Comparison of ENCODE assay signal across 31 mouse cellular contexts in genomic region chr9:23969736-23970135, GRCm38 (mm10).
"Had no signal": no experiment of that assay in that cellular context is flagged by ENCODE, and none has a peak within 500 bp of the region (broad histone marks: within the 10 kb centered on the region; RNA-seq: fewer than 3 reads in every experiment).

No protein-coding gene starts in this region.

- H3K4me1 ChIP-seq: limb, embryonic 10.5 days; limb, embryonic 12.5 days; limb, embryonic 13.5 days; limb, embryonic 15.5 days; liver, embryonic 12.5 days; liver, embryonic 13.5 days; liver, embryonic 15.5 days; lung, embryonic 15.5 days; megakaryocyte, embryonic 14.5 days; midbrain, embryonic 10.5 days; midbrain, embryonic 12.5 days; midbrain, embryonic 13.5 days; midbrain, embryonic 15.5 days had no signal

- H3K27me3 ChIP-seq: limb, embryonic 12.5 days; limb, embryonic 13.5 days; limb, embryonic 15.5 days; liver, embryonic 12.5 days; liver, embryonic 13.5 days; liver, embryonic 15.5 days; lung, embryonic 15.5 days; megakaryocyte, embryonic 14.5 days; midbrain, embryonic 12.5 days; midbrain, embryonic 13.5 days; midbrain, embryonic 15.5 days had no signal

- H3K9me3 ChIP-seq: limb, embryonic 10.5 days; limb, embryonic 12.5 days; limb, embryonic 13.5 days; limb, embryonic 15.5 days; liver, embryonic 12.5 days; liver, embryonic 13.5 days; liver, embryonic 15.5 days; lung, embryonic 15.5 days; megakaryocyte, embryonic 14.5 days; midbrain, embryonic 10.5 days; midbrain, embryonic 12.5 days; midbrain, embryonic 13.5 days; midbrain, embryonic 15.5 days had no signal

- H3K9ac ChIP-seq: limb, embryonic 12.5 days; limb, embryonic 13.5 days; limb, embryonic 15.5 days; liver, embryonic 12.5 days; liver, embryonic 13.5 days; liver, embryonic 14.5 days; liver, embryonic 15.5 days; liver, postnatal 0 days; lung, embryonic 14.5 days; lung, embryonic 15.5 days; midbrain, embryonic 12.5 days; midbrain, embryonic 13.5 days; midbrain, embryonic 15.5 days had no signal

- DNase-seq: left cerebral cortex, postnatal 4 days; liver; liver, embryonic 13.5 days; liver, postnatal 0 days; lung, adult 18-20 months; lung, adult 2 months; lung, embryonic 14.5 days; lung, postnatal 10 days; lung, postnatal 14 days; lung, postnatal 36 days; lung, postnatal 4 days; midbrain, embryonic 14.5 days had no signal

- H3K4me2 ChIP-seq: limb, embryonic 12.5 days; limb, embryonic 13.5 days; limb, embryonic 15.5 days; liver, embryonic 11.5 days; liver, embryonic 12.5 days; liver, embryonic 13.5 days; liver, embryonic 15.5 days; lung, embryonic 14.5 days; lung, embryonic 15.5 days; midbrain, embryonic 11.5 days; midbrain, embryonic 12.5 days; midbrain, embryonic 13.5 days; midbrain, embryonic 15.5 days had no signal

- H3K4me3 ChIP-seq: limb, embryonic 10.5 days; limb, embryonic 12.5 days; limb, embryonic 13.5 days; limb, embryonic 15.5 days; liver, embryonic 12.5 days; liver, embryonic 13.5 days; liver, embryonic 15.5 days; lung, embryonic 15.5 days; megakaryocyte, embryonic 14.5 days; midbrain, embryonic 10.5 days; midbrain, embryonic 12.5 days; midbrain, embryonic 13.5 days; midbrain, embryonic 15.5 days; myocyte had no signal

- H3K27ac ChIP-seq: limb, embryonic 10.5 days; limb, embryonic 12.5 days; limb, embryonic 13.5 days; limb, embryonic 15.5 days; liver, embryonic 12.5 days; liver, embryonic 13.5 days; liver, embryonic 14.5 days; liver, embryonic 15.5 days; lung, embryonic 15.5 days; macrophage; midbrain, embryonic 10.5 days; midbrain, embryonic 12.5 days; midbrain, embryonic 13.5 days; midbrain, embryonic 15.5 days had no signal

- ATAC-seq: liver, embryonic 12.5 days; liver, postnatal 0 days; lung, postnatal 0 days; midbrain, embryonic 13.5 days; midbrain, embryonic 15.5 days; midbrain, embryonic 16.5 days had no signal

- H3K36me3 ChIP-seq: limb, embryonic 10.5 days; limb, embryonic 12.5 days; limb, embryonic 13.5 days; limb, embryonic 15.5 days; liver, embryonic 12.5 days; liver, embryonic 13.5 days; liver, embryonic 15.5 days; lung, embryonic 15.5 days; midbrain, embryonic 10.5 days; midbrain, embryonic 12.5 days; midbrain, embryonic 13.5 days; midbrain, embryonic 15.5 days had no signal
